Comparison of ENCODE assay signal across 8 mouse cellular contexts in the genomic region with DNA sequence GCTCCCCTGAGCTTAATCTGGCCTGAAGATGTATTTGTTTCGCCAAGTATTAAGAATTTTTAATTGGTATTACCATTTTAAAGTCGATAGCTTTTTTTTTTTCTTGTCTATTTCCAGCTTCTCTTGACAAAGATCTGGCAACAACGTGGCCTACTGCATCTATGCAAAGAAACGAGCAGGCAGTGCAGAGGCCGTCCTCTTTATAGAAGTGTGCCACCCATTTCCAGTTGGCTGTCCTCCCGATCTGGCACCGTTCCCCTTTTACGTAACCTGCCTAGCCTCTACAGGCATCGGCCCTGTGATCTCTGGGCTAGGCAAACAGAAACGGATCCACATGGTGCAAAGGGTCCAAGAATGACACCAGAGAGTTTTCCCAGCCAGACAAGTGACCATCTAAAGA. TPM values are rescaled to one million over a fixed set of nuclear protein-coding genes. Genes with fewer than 3 reads are reported as not detected.
DNase-seq lines count a peak whose midpoint lies in the region; ATAC-seq and TF ChIP-seq lines count a peak whose summit lies in the region.

No protein-coding gene starts in this region.

- DNase-seq in adrenal gland, postnatal 4 days (ENCODE audit: low spot score in 2 of 2) = peak; percentile 38 to 68
- peak; percentile 51 to 65 for DNase-seq in frontal cortex, postnatal 36 days (ENCODE audit: low spot score in 2 of 2)
- peak; percentile 89 for DNase-seq in kidney, postnatal 14 days
- peak; percentile 25 for DNase-seq in retina, postnatal 7 days (ENCODE audit: low read depth, low spot score)
- peak; percentile 71 to 88 for DNase-seq in urinary bladder, postnatal 36 days (ENCODE audit: low spot score in 2 of 2)

- ATAC-seq in intestine, postnatal 0 days = no peak
- no peak for ATAC-seq in intestine, embryonic 15.5 days
- peak; percentile 26; the same call in 1 of the 2 replicates for ATAC-seq in liver, embryonic 15.5 days (ENCODE audit: insufficient read depth)

- no peak overlapping the region for H3K9ac ChIP-seq in intestine, postnatal 0 days (ENCODE audit: low read depth, low read length)
- H3K9ac ChIP-seq in intestine, embryonic 15.5 days = no peak overlapping the region
- H3K9ac ChIP-seq in liver, embryonic 15.5 days = 0 out of 2 replicates have a peak overlapping the region, but pooled peaks have one; percentile 98

- H3K4me3 ChIP-seq in intestine, postnatal 0 days (ENCODE audit: low read depth, low read length) = 0 out of 2 replicates have a peak overlapping the region, but pooled peaks have one; percentile 79
- no peak overlapping the region for H3K4me3 ChIP-seq in intestine, embryonic 15.5 days (replicated peaks)
- peak overlapping the region; percentile 93; the same call in 1 of the 2 replicates for H3K4me3 ChIP-seq in liver, embryonic 15.5 days (replicated peaks)

- no peaks in the 10 kb centered on the region for H3K36me3 ChIP-seq in intestine, postnatal 0 days (ENCODE audit: control insufficient read depth, insufficient read depth)
- H3K36me3 ChIP-seq in intestine, embryonic 15.5 days = no peaks in the 10 kb centered on the region
- no peaks in the 10 kb centered on the region for H3K36me3 ChIP-seq in liver, embryonic 15.5 days (replicated peaks)

- no peak for TF ChIP-seq CTCF in intestine, postnatal 0 days (IDR thresholded peaks at IDR 0.05; ENCODE audit: low read depth)

- no peaks in the 10 kb centered on the region for H3K9me3 ChIP-seq in intestine, postnatal 0 days (ENCODE audit: control insufficient read depth)
- H3K9me3 ChIP-seq in intestine, embryonic 15.5 days = no peaks in the 10 kb centered on the region
- H3K9me3 ChIP-seq in liver, embryonic 15.5 days (replicated peaks) = no peaks in the 10 kb centered on the region

- H3K4me2 ChIP-seq in intestine, postnatal 0 days (replicated peaks; ENCODE audit: low read depth) = peak overlapping the region; percentile 63
- no peak overlapping the region; the same call in 1 of the 2 replicates for H3K4me2 ChIP-seq in intestine, embryonic 15.5 days (replicated peaks)
- H3K4me2 ChIP-seq in liver, embryonic 15.5 days = peak overlapping the region; percentile 86

- WGBS in intestine, postnatal 0 days = 30% methylated on average over 10 of the region's 10 CpGs
- 49% methylated on average over 10 of the region's 10 CpGs for WGBS in intestine, embryonic 15.5 days
- 12% methylated on average over 10 of the region's 10 CpGs for WGBS in liver, embryonic 15.5 days (ENCODE audit: insufficient replicate concordance)

- no peaks in the 10 kb centered on the region for H3K4me1 ChIP-seq in intestine, postnatal 0 days (replicated peaks; ENCODE audit: control insufficient read depth, insufficient read depth, low read length)
- H3K4me1 ChIP-seq in intestine, embryonic 15.5 days (replicated peaks) = peaks cover 3% of the 10 kb centered on the region; the same call in 1 of the 2 replicates
- H3K4me1 ChIP-seq in liver, embryonic 15.5 days (replicated peaks) = peaks cover 27% of the 10 kb centered on the region

- H3K27me3 ChIP-seq in intestine, postnatal 0 days (replicated peaks; ENCODE audit: control insufficient read depth, insufficient read depth, low read length) = no peaks in the 10 kb centered on the region
- H3K27me3 ChIP-seq in intestine, embryonic 15.5 days (replicated peaks) = no peaks in the 10 kb centered on the region
- no peaks in the 10 kb centered on the region for H3K27me3 ChIP-seq in liver, embryonic 15.5 days

- H3K27ac ChIP-seq in intestine, postnatal 0 days (ENCODE audit: low read depth, low read length) = no peak overlapping the region
- H3K27ac ChIP-seq in intestine, embryonic 15.5 days = no peak overlapping the region
- H3K27ac ChIP-seq in liver, embryonic 15.5 days (replicated peaks) = peak overlapping the region; percentile 96; the same call in 1 of the 2 replicates

RNA-seq across cellular contexts. Expression of gene Sos2, which starts 1.9 kb away (rescaled TPM):
- polyA plus RNA-seq in intestine, postnatal 0 days (2015; fragmentation: Nextera tagmentation; extraction: Ambion mirVana) = 9.4 and 10.1 TPM in 2 replicates
- 8.5 and 8.7 TPM in 2 replicates for polyA plus RNA-seq in intestine, embryonic 15.5 days (2015; fragmentation: Nextera tagmentation; extraction: Ambion mirVana)
- total RNA-seq in adrenal gland, postnatal 4 days (2021) = 10 to 100 TPM; 41.9 to 45.5 TPM
- polyA plus RNA-seq in liver, embryonic 15.5 days (2015; fragmentation: Nextera tagmentation; extraction: Ambion mirVana) = 3.3 and 4.0 TPM in 2 replicates

RNA-seq across cellular contexts. Expression of gene L2hgdh, which starts 41.1 kb away (rescaled TPM):
- polyA plus RNA-seq in intestine, postnatal 0 days (2015; fragmentation: Nextera tagmentation; extraction: Ambion mirVana) = 13.8 and 14.3 TPM in 2 replicates
- polyA plus RNA-seq in intestine, embryonic 15.5 days (2015; fragmentation: Nextera tagmentation; extraction: Ambion mirVana) = 20.7 and 21.6 TPM in 2 replicates
- total RNA-seq in adrenal gland, postnatal 4 days (2021) = 10 to 100 TPM; 21.3 to 22.3 TPM
- polyA plus RNA-seq in liver, embryonic 15.5 days (2015; fragmentation: Nextera tagmentation; extraction: Ambion mirVana) = 11.8 and 13.2 TPM in 2 replicates

RNA-seq across cellular contexts. Expression of gene Atp5s, which starts 41.2 kb away (rescaled TPM):
- polyA plus RNA-seq in intestine, postnatal 0 days (2015; fragmentation: Nextera tagmentation; extraction: Ambion mirVana) = 26.1 and 31.6 TPM in 2 replicates
- 29.6 and 31.3 TPM in 2 replicates for polyA plus RNA-seq in intestine, embryonic 15.5 days (2015; fragmentation: Nextera tagmentation; extraction: Ambion mirVana)
- 10 to 100 TPM; 18.6 TPM for total RNA-seq in adrenal gland, postnatal 4 days (2021)
- 16.8 and 18.2 TPM in 2 replicates for polyA plus RNA-seq in liver, embryonic 15.5 days (2015; fragmentation: Nextera tagmentation; extraction: Ambion mirVana)

Comparison
In these comparisons a context has a peak if more than half of its experiments do, and no peak if none do; other contexts are left out.
1. DNase-seq: peak in every context shown above with its lines; median percentile 89 in kidney, postnatal 14 days; 80 in urinary bladder, postnatal 36 days; 58 in frontal cortex, postnatal 36 days; 53 in adrenal gland, postnatal 4 days; 25 in retina, postnatal 7 days.